Mouse (Mus musculus) heart, adult 2 months (tissue): ENCODE data around the gene Tjp1. TPM values are rescaled to one million over a fixed set of nuclear protein-coding genes. Genes with fewer than 3 reads are reported as not detected.

Experiments used
- DNase-seq, 2 experiments: peaks; one replicate each; pipeline ENCODE4 v3.0.0; 2021
- H3K27ac ChIP-seq: fragments of 200-600 bp; 2 replicates; pipeline ENCODE4 v1.8.1; 2022
- H3K27me3 ChIP-seq: fragments of 200-500 bp; 2 replicates; pipeline ENCODE4 v1.6.1; 2012; ENCODE audit warnings: mild to moderate bottlenecking, low read length, inconsistent platforms, mixed read lengths; ENCODE audit not compliant: control insufficient read depth, insufficient read depth
- H3K36me3 ChIP-seq: fragments of 200-500 bp; 2 replicates; pipeline ENCODE4 v1.6.1; 2012; ENCODE audit warnings: low read length, inconsistent platforms; ENCODE audit not compliant: control insufficient read depth, insufficient read depth
- H3K4me1 ChIP-seq: fragments of 200-500 bp; 2 replicates; pipeline ENCODE4 v1.6.1; 2011; ENCODE audit warnings: low read length; ENCODE audit not compliant: control insufficient read depth, insufficient read depth
- H3K4me3 ChIP-seq: fragments of 200-600 bp; 2 replicates; pipeline ENCODE4 v1.8.1; 2022
- H3K79me2 ChIP-seq: fragments of 200-500 bp; replicated peaks from 2 replicates; pipeline ENCODE4 v1.6.1; 2012; ENCODE audit warnings: mild to moderate bottlenecking, inconsistent platforms, low read length, moderate library complexity, mixed read lengths; ENCODE audit not compliant: control insufficient read depth, insufficient read depth
- H3K9ac ChIP-seq: fragments of 200-500 bp; 2 replicates; pipeline ENCODE4 v1.6.1; 2012; ENCODE audit warnings: low read depth, mild to moderate bottlenecking, control low read depth, inconsistent platforms, low read length, mixed read lengths
- CTCF ChIP-seq: fragments of 200-600 bp; IDR thresholded peaks from 2 replicates; pipeline ENCODE4 v1.8.1; 2022; ENCODE audit warnings: antibody characterized with exemption, mild to moderate bottlenecking, moderate library complexity
- EP300 ChIP-seq: fragments of 200-500 bp; IDR thresholded peaks from 2 replicates; pipeline ENCODE4 v1.6.1; 2011; ENCODE audit warnings: low read depth, low read length, control low read depth; ENCODE audit not compliant: insufficient read depth
- POLR2A ChIP-seq: fragments of 200-500 bp; IDR thresholded peaks from 2 replicates; pipeline ENCODE4 v1.6.1; 2011; ENCODE audit warnings: mild to moderate bottlenecking, low read depth, low read length, control low read depth; ENCODE audit not compliant: insufficient read depth
- WGBS: fragments of 180-500 bp; shearing (Covaris S2); methylation state at CpG from one replicate; pipeline ENCODE4 v1.1.7; 2018; 5-methylcytosine and 5-hydroxymethylcytosine counted together
- intact Hi-C: fragments of 180-260 bp; cut with DNase I; formaldehyde crosslinking; loops from one replicate; pipeline ENCODE4 v1.15.1; 2025
- polyA plus RNA-seq: library from polyadenylated mRNA; depleted of rRNA; stranded (reverse); fragments of >200 nt; gene quantifications from 2 replicates; pipeline ENCODE4 v1.2.3, GENCODE M21; 2012
- total RNA-seq, 2 experiments: library from RNA; stranded (reverse); gene quantifications; 2 replicates each; pipeline ENCODE4 v1.2.3; 2021

The Tjp1 gene
- total and polyA plus RNA-seq, 3 experiments, result 21.7 to 99.7 (median 87.9) TPM

DNA sequence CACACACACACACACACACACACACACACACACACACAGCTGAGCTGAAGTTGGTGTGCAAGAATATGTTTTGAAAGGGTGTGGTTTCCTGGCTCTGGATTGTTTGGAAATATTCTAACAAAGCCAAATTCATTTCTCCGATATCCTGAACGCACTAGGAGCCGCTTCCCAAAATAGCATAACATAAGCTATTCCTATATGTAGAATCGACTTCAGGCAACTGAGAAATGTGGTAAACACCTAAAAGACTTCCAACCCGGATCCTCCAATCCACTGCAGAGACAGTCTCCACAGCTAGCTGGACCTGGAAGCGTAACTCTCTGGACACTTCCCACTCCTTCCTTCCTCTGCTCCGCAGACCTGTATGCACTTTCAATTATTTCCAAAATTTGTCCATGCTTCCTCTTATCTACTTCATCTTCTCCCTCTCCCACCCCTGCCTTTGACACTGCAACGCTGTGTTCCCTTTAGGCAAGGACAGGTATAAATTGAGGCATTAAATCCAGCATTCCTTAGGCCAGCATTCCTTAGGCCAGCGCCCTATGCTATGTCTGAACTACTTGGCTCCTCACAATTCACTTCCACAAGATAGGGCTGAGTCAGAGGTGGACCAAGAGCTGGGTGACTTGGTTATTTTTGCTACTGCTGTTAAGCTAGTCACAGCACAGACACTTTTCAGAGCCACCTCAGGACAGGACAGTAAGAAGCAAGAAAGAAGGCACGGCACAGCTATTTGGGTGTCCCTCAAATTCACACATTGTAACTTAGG lies 144.9 kb downstream of the Tjp1 start:
- Histone ChIP-seq H3K36me3 (0 out of 2 replicates have a peak, but pooled peaks cover 2% of the 10 kb centered on the region), H3K4me3 (no peak overlapping the region), H3K27ac (peak overlapping the region; percentile 80), H3K79me2 (no peaks in the 10 kb centered on the region), H3K4me1 (peaks cover 16% of the 10 kb centered on the region), H3K9ac (no peak overlapping the region), H3K27me3 (no peaks in the 10 kb centered on the region)
- peak in 1 of 2 experiments; percentile 29 for DNase-seq
- TF ChIP-seq EP300 (no peak), POLR2A (no peak), CTCF (no peak)
- 43% methylated on average over 10 of the region's 10 CpGs for WGBS
- intact Hi-C loops, result loop anchor here (1.0 to 5.0 kb wide), 2 partner anchors 9 to 35 kb away; no protein-coding TSS in a partner anchor

- TF ChIP-seq POLR2A (0 out of 2 replicates have a peak, but pooled peaks have one; percentile 12), EP300 (peak; percentile 69; the same call in 1 of the 2 replicates), CTCF (no peak)
- WGBS, result 39% methylated on average over 6 of the region's 6 CpGs
- H3K79me2 ChIP-seq, result no peaks in the 10 kb centered on the region
- H3K27me3 ChIP-seq, result no peaks in the 10 kb centered on the region
- peaks cover 16% of the 10 kb centered on the region for H3K4me1 ChIP-seq
- 0 out of 2 replicates have a peak, but pooled peaks cover 2% of the 10 kb centered on the region for H3K36me3 ChIP-seq
- DNase-seq, result peak; percentile 35 to 46
- H3K4me3 ChIP-seq, result no peak overlapping the region
- H3K27ac ChIP-seq, result peak overlapping the region; percentile 88
- 0 out of 2 replicates have a peak overlapping the region, but pooled peaks have one; percentile 31 for H3K9ac ChIP-seq
- intact Hi-C loops, result loop anchor here (1.0 to 5.0 kb wide), 2 partner anchors 9 to 35 kb away; no protein-coding TSS in a partner anchor
These were observed 145.7 kb downstream of the Tjp1 start for GRCm38 (mm10) chr7:65381896-65382295.

- H3K79me2 ChIP-seq, result no peaks in the 10 kb centered on the region
- intact Hi-C loops, result loop anchor here (5.0 kb wide), 1 partner anchor 37 kb away; no protein-coding TSS in a partner anchor
- peaks cover 16% of the 10 kb centered on the region for H3K4me1 ChIP-seq
- WGBS, result 95% methylated on average over 9 of the region's 9 CpGs
- H3K36me3 ChIP-seq, result 0 out of 2 replicates have a peak, but pooled peaks cover 2% of the 10 kb centered on the region
- H3K27me3 ChIP-seq, result no peaks in the 10 kb centered on the region
- no peak for DNase-seq
- H3K4me3 ChIP-seq, result no peak overlapping the region
- TF ChIP-seq CTCF, result no peak
- no peak for TF ChIP-seq POLR2A
- no peak for TF ChIP-seq EP300
- no peak overlapping the region for H3K9ac ChIP-seq
- H3K27ac ChIP-seq, result peak overlapping the region; percentile 88; the same call in 1 of the 2 replicates
These were observed 146.9 kb downstream of the Tjp1 start for GRCm38 (mm10) chr7:65380716-65381115.

DNA sequence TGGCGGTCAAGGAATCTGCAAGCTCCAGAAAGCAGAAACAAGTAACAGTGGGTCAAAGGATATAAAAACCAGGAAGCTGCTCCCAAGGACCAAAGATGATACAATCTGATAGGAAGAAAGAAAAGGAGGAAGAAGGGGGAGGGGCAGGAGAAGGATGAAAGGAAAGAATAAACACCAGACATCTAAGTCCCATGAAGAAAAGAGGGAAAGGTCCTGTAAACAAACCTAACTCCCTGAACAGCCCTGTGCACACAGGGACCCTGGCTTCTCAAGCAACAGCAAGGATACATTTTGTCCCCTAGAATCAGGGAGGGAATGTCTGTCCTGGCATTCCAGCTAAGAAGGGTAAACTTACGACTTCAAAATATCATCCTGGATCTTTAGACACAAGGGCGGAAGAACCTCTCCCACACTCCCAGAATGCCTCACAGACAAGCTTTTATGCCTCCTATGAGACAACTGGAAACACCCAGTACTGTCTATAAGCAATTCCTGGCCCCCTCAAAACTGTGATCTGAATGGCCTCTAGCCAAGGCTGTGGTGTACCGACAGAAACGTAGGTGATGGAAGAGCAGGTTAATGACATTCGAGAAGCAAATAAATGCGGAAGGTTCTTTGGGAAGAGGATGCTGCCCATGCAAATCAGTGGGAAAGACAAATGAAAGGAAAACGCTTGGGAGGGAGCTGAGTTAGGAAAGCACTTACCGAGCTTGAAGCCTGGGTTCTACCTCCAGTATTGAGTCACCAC lies 148.6 kb downstream of the Tjp1 start:
- WGBS, result 40% methylated on average over 9 of the region's 9 CpGs
- Histone ChIP-seq H3K9ac (no peak overlapping the region), H3K36me3 (peaks cover 2% of the 10 kb centered on the region; the same call in 1 of the 2 replicates), H3K4me3 (no peak overlapping the region), H3K27me3 (no peaks in the 10 kb centered on the region), H3K27ac (peak overlapping the region; percentile 49), H3K79me2 (no peaks in the 10 kb centered on the region), H3K4me1 (peaks cover 22% of the 10 kb centered on the region)
- no peak for DNase-seq
- intact Hi-C loops, result no loop called here
- TF ChIP-seq CTCF (no peak), EP300 (no peak), POLR2A (no peak)

- Histone ChIP-seq H3K4me1 (peaks cover 16% of the 10 kb centered on the region), H3K9ac (no peak overlapping the region), H3K4me3 (no peak overlapping the region), H3K36me3 (peaks cover 2% of the 10 kb centered on the region; the same call in 1 of the 2 replicates), H3K27ac (no peak overlapping the region), H3K79me2 (no peaks in the 10 kb centered on the region), H3K27me3 (no peaks in the 10 kb centered on the region)
- DNase-seq, result no peak
- intact Hi-C loops, result no loop called here
- WGBS, result 91% methylated on average over 3 of the region's 3 CpGs
- no peak for TF ChIP-seq CTCF
- no peak for TF ChIP-seq POLR2A
- no peak for TF ChIP-seq EP300
These were observed 150.1 kb downstream of the Tjp1 start for GRCm38 (mm10) chr7:65377521-65377920.
